Mouse (Mus musculus) layer of hippocampus, adult 9-10 months (tissue): ENCODE data around the gene Olfr127.
"Not testable (repeated sequence)": the region's sequence is repeated elsewhere in the genome, so short reads cannot be mapped to it uniquely, and the experiment has no call there.

Experiments used
- DNase-seq: peaks from one replicate; pipeline ENCODE4 v3.0.0; 2022; ENCODE audit warnings: low spot score

The Olfr127 gene

DNA sequence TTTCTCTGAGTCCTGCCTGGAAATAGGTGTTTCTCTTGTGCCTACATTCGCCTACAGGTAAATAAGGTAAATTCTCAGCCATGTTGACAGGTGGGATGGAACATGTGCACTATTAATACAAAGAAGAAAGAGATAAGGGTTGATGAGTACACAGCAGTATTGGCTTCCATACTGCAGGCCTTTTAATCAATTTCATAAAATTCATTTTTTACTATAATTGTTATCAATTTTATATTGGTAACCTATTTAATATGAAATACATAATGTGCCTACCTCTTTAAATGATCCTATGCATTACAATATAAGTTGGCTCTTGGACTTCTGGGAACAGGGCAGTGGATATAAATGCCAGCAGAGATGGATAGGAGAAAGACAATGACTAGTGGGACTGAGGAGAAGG, at the start of gene Olfr127:
TSS of gene Olfr127 (plus strand) at position 301 of the 400 bp plus-strand sequence.
- DNase-seq, result no peak

DNA sequence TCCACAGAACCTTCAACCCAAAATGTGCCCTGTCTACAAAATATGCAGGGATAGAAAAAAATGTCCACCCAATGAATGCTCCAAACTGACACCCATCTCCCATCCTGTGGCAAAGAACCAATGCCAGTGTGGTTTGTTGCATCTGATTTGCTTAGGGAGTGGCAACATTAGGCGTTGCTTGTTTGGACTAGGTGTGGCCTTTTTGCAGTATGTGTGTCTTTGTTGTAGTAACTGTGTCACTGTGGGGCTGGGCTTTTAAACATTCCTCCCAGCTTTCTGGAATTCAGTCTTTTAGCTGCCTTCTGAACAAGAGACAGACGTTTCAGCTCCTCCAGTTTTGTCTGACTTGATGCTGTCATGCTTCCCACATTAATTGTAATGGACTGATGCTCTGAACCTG, 36.3 kb upstream of the Olfr127 start:
- no peak for DNase-seq

DNA sequence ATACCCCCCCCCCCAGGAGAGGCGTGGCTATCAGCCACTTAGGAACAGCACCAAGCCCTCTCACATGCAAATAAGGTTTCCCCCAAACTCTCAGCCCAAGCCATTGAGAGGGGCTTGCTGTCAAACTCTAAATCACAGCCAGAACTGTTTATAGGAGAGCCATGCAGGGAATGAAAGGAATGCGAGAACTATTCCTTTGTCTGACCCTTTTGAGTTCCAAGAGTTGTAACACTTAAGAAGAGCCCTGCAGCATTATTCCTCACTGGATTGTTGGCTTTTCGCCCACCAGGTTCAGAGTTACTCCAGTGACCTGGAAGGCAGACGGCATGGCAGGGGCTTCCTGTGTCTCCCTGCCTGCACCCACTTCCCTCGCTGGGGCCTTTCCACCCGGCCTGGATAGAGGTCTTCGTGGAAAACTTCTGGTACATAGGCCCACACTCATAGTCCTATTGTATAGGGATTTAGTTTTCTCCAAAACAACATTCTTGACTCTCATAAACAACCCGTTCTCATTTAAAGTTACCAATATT, 30.5 kb upstream of the Olfr127 start:
- DNase-seq, result no peak

DNA sequence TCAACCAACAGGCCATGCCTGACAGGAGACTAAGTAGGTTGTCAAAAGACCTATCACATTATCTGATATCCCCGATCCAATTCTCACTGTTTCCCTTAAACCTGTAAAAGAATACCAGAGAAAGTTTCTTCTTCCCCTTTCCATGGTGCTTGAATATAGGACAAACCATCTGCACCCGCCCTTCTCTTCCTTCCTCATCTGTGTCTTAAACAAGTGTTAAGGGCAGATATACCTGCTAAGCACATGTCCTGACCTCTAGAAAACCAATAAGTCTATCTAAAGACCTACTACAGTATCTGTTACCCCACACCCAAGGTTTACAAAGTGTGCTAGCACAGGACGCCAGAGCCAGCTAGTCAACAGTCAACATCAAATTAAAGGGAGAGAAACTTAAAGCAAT, 26.4 kb upstream of the Olfr127 start:
- no peak for DNase-seq

DNA sequence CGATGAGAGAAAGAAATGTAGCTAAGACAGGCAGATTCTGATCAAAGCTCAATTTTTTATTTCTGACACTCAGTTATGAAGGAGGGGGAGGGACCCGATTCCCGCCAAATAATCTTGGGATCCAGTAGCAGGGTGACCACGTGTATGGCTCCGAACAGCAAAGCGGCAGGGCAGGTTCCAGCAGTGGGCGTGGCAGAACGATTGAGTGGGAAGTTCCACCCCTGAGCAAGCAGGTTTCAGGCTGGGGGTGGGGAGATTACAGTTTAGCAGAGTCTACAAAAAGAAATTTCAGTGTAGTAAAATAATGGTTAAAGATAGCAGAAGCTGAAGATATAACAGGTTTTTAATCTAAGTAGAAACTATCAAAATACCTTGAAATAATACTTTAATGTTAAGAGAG, 6.6 kb downstream of the Olfr127 start:
- not testable (repeated sequence) for DNase-seq

DNA sequence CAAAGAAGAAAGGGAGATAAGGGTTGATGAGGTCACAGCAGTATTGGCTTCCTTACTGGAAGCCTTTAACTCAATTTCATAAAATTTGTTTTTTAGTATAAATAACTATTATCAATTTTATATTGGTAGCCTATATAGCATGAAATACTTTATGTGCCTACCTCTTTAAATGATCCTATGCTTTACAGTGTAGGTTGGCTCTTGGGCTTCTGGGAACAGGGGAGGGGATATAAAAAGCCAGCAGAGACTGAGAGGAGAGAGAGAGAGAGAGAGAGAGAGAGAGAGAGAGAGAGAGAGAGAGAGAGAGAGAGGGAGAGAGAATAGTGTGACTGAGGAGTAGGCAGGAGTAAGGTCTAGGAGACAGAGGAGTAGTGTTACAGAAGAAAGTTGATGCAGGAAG, 20.0 kb downstream of the Olfr127 start, which contains the start of gene Olfr128:
TSS of gene Olfr128 (plus strand) at position 301 of the 400 bp plus-strand sequence.
- no peak for DNase-seq

DNA sequence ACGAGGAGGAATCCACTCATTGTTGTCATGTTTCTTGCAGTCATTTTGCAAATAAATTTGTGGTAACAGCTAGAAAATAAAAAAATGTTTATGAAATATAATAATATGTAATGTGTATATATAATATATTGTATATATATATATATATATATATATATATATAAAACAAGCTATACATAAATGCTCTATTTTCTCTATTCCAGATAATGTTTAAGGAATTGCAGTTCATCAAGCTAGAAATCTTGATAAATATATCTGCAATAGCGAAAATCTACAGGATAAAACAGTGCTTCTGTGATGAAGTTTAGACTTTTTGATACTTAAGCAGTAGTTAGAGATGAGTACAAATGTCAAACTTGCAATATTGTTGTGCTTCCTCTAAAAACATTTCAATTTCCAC, 52.7 kb downstream of the Olfr127 start, which contains the start of gene Olfr761:
TSS of gene Olfr761 (minus strand) at position 101 of the 400 bp plus-strand sequence.
- DNase-seq, result no peak
